Mouse (Mus musculus): ENCODE data around the gene Cntn4. TPM values are rescaled to one million over a fixed set of nuclear protein-coding genes. Genes with fewer than 3 reads are reported as not detected.
A peak's percentile ranks its signal among the peaks of the same experiment; 100 is the strongest.
"Not testable (repeated sequence)": the region's sequence is repeated elsewhere in the genome, so short reads cannot be mapped to it uniquely, and the experiment has no call there.

Cntn4 gene
- total RNA-seq, 2 experiments from 2014 or later, result 60.9 to 64.4 TPM

DNA sequence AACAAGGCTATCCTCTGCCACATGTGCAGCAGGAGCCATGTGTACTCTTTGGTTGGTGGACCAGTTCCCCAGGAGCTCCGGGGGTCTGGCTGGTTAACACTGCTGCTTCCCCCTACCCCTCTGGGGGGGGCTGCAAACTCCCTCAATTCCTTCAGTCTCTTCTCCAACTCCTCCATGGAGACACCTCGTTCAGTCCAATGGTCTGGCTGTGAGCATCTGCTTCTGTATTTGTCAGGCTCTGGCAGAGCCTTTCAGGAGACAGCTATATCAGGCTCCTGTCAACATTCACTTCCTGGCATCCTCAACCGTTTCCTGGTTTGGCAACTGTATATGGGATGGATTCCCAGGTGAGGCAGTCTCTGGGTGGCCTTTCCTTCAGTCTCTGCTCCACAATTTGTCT, 622.7 kb downstream of the Cntn4 start:
- DNase-seq (ENCODE audit: low spot score in 2 of 2), result no peak

DNA sequence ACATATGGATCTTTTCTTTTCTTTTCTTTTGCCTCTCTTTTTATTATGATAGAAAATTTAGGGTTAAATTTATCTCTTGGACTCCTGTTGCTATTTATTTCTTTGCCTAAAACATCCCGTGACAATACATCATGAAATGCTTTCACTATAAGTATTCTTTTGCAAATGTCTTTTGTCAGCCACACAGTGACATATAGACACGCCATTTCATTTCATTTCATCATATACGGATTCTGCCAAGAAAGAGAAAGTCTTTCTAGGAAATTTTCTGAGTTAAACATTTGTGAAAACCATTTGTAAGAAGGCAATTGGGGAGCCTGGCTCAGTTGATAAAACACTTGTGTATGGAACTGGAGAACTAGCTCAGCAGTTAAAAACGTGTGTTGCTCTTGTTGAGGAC, 625.0 kb downstream of the Cntn4 start:
- DNase-seq (ENCODE audit: low spot score in 2 of 2), result no peak

DNA sequence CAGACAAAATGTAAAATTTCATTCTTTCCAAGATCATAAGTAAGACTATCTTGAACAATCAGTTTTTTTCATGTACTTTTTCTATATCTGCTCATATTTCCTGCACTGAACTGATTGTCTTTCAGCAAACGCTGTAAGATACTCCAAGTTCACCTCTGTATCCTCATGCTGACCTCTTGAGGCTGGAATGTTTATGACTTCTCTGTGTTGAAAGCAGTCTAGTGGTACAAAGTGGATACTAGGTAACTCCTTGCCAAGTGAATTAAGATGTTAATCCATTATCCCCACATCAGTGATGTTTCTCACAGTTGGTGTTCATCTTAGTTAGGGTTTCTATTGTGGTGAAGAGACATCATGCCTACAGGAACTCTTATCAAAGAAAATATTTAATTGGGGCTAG, 651.5 kb downstream of the Cntn4 start:
- DNase-seq (ENCODE audit: low spot score in 2 of 2), result no peak

DNA sequence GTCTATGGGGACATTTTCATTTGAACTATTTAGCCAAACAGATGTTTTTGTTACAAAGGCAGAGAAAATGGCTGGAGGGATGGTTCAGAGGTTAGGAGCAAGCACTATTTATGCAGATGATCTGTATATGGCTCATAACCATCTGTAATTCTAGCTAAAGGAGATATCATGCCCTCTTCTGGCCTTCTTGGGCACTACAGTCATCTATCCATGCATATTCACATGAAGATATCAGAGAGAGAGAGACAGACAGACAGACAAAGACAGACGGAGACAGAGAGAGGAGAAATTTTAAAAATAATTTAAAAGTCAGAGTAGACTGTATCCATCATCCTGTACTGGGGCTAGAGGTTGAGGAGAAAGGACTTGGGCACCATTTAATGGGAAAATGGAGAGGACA, 652.2 kb downstream of the Cntn4 start:
- DNase-seq (ENCODE audit: low spot score in 2 of 2), result no peak

DNA sequence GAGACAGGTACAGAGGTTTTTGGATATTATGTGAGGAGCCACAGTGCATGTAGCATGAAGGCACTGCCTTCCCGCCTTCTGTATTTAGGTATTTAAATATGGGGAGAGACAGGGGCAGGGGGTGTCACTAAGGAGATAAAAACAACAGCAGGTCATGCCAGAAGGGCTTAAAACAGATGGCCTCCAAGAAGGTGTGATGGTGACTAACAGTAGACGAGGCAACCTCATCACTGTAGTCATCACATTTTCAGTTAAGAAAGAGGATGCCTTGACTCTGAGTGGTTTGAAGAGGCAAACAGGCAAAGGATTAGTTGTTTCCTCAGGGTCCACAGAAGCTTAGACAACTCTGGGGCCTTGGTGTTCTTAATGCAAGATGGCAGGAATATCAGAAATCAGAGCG, 655.0 kb downstream of the Cntn4 start:
- peak in 1 of 2 experiments; percentile 20 for DNase-seq (ENCODE audit: low spot score in 2 of 2)

DNA sequence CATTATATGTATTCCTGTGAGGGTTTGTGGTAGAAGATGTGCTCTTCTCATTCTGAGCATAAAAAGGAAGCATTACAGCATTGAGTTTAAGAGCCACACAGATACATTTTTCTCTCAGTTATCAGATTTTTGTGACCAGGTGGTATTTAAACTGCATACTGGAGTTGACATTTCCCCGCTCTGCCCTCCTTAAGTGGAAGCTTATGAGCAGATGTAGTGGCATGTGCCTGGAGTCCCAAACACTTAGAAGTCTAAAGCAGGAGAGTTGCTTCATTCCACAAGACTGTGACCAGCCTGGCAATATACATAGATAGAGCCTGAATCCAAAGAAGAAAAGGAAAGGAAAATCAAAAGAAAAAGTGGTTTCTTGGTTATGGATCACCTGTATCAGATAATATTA, 655.5 kb downstream of the Cntn4 start:
- no peak for DNase-seq (ENCODE audit: low spot score in 2 of 2)

DNA sequence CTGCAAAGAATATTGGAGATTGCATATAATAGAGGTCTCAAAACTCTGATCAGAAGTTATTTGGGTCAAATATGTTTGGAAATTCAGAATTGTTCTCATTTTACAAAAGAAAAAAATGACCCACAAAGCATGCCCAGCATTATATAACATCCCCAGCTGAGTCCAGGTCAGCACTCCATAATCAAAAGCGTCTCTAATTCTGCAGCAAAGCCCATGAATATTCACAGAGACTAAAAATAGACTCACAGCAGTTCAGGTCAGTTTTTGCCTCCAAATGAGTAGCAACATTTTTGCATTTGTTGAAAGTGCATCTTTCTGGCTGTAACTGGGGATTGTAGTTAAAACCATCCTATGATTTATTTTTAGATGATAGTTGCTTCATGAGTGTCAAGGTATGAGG, 657.6 kb downstream of the Cntn4 start:
- no peak for DNase-seq (ENCODE audit: low spot score in 2 of 2)

DNA sequence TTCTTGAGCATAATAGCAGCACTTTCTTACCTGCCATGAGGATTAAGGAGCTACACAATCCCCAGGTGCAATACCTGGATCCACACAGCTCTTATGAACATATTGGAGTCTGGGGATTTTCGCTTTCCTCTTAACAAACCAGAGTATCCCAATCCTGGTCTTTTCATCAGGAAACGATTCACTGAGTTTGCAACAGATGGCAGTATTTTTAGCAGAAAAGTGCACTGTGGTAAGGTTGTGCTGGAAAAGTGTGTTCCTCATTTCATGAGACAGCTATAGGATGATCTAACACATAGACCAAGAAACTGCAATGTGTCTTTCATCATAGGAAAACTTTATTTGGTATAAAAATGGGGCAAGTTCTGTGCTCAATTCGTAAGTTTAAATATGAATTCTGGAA, 659.3 kb downstream of the Cntn4 start:
- no peak for DNase-seq (ENCODE audit: low spot score in 2 of 2)

DNA sequence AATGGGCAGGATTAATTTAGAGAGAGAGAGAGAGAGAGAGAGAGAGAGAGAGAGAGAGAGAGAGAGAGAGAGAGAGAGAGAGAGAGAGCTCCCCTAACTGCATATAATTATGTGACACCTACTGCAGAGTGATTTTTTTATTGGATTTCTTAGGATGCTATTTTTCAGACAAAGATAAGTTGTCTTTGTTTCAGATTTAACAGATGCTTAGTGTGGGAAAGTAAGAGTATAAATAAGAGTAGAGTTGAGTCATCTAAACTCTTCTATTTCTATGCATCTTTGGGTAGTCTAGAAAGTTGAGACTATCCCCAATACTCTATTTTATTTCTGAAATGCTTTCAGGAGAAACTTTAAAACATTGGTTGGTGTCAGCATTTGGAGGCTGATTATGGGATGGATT, 660.4 kb downstream of the Cntn4 start:
- DNase-seq (ENCODE audit: low spot score in 2 of 2), result no peak

DNA sequence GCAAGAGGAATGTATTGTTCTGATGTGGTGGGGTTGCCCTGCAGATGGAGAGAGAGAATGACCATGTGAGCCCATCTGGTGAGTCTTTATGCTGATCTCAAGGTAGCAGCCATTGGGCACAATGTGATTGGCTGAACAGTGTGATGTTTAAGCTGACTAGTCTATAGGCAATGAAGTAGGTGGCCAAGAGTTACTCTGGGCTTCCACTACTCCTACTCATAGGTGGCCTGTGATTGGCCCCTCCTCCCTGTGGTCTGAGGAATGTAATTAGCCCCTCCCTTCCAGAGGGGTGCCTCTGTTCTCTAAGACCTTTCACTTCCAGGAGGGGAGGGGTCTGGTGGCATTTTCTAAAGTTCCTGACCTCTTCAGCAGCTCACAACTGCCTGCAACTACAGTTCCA, 663.7 kb downstream of the Cntn4 start:
- no peak for DNase-seq (ENCODE audit: low spot score in 2 of 2)

DNA sequence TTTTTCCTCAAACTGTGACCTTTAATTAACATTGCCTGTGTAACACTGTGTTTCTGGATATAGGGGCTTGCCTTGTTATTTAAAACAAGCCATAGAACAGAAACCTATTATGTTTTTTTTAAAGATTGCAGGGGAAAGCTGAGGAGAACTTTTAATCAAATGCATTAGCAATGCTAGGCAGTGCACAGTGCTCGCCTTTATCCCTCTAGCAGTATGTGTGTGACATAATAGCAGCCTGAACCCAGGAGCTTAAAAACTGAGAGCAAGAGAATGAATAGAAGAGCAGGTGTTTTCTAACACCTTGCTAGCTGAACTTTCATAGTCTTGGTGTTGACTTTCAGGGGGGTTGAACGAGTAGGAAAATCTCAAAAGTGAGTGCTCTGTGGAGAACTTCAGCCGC, 672.6 kb downstream of the Cntn4 start:
- DNase-seq (ENCODE audit: low spot score in 2 of 2), result no peak

DNA sequence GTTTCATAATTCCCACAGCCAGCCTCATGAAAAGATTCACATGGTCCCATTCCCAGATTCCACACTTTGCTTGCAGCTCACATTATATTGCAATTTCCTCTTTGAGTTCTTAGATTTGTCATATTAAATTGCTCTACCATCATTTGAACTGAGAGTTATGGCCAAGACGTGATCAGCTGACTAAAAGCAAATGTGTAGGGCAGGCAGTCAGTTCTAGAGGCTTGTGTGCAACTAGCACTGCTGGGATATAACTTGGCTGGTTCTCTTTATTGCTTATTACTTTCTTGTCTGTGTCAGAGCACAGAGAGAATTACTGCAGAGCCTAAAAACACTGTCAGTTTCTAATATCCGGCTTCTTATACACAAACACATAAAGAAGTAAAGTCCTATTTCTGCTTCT, 673.9 kb downstream of the Cntn4 start:
- DNase-seq (ENCODE audit: low spot score in 2 of 2), result no peak

DNA sequence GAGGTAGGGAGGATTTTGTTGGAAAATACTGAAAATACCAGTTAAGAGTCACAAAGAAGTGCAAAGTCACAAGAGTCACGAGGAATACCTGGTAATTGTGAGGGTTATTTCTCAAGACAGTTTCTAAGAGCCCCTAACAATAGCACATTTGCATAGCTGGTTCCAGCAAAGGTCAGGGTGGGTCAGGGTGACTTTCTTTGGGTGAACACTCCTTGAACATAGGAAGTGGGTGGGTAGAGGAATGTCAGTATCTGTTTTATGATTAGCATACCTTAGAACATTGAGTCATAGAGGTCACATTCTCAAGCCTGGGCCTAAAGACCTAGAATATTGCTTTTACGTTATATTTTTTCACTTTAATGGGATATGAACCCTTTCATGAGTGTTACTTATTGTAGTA, 681.3 kb downstream of the Cntn4 start:
- not testable (repeated sequence) for DNase-seq (ENCODE audit: low spot score in 2 of 2)

DNA sequence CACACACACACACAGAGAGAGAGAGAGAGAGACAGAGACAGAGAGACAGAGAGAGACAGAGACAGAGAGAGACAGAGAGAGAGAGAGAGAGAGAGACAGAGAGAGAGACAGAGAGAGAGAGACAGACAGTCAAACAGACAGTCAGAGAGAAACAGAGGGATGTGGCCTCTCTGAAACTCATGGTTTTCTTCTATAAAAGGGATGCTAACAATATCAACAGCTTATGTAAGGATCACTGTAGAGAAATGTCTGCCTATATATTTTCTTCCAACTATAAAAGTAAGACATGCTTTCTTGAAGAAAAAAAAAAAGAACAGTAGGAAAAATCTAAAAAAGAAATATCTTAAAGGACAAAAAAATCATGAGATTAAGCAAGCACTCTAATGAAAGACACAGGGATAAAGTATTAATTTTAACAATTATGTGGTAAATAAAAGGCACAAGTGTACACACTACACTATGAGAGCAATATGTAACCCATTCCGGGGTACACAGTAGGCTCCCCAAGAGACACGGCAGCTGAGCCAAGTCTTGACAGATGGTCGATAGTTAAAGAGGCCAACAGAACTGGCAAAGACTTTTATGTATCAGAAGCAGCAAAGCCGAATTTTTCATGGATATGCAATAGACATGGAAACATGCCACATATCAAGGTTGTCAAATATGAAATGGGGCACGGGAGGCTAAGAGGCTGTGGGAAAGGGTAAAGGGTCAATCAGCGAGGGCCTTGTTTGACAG, 704.0 kb downstream of the Cntn4 start:
- peak; percentile 18 to 35 for DNase-seq (ENCODE audit: low spot score in 2 of 2)

DNA sequence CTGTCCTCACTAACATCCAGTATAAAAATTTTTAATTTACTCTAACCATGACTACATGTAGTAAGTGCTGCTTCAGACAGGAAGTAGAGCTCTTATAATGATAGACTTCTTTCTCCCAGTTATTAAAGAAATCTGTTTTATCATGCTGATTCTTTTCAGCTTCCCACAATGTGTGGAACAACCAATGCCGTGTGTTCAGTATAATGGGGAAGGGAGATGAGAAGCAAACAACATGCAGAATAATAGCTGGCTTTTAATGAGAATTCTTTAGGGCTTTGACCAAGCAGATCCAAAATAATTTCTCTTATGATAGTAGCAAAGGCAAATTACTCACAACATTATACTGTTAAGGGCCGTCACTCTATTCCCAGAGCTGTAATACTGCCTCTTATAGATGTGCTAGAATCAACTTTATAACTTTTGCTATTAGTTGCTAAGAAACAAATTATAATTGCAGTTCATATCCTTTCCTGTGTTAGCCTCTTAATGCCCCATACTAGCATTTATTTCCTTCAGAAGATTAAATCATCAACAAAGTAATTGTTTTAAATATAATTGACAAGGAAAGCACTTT, 710.5 kb downstream of the Cntn4 start:
- no peak for DNase-seq (ENCODE audit: low spot score in 2 of 2)

DNA sequence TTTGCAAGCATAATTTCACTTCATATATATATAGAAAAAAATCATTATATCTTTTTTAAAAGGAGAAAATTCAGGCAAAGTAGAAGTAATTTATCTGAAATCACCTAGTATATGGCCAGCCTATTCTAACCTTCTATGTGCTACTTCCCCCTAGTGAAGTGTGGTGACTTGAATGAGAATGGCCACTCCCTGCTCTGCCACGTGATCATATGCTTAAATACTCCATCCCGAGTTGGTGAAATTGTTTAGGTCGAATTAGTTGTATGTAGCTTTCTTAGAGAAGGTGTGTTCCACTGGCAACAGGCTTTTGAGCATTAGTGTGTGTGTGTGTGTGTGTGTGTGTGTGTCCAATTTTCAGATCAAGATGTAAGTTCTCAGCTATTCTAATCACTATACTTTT, 730.6 kb downstream of the Cntn4 start:
- DNase-seq (ENCODE audit: low spot score in 2 of 2), result no peak

DNA sequence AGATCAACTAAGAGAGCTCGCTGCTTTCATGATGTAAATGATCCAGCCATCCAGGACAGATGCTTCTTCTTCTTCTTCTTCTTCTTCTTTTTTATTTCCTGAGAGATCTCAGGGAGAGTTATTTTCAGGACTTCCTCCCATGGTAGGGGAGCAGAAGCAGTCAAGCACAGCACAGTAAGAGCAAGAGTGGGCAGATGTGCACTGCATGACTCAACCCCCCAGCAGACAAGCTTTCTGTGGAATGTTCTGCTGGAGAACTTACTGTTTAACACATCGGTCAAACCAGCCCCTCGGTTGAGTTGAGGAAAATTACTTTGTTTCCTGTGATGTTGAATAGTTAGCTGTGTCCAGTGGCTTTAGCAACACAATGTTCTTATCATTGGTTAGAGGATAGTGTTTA, 731.2 kb downstream of the Cntn4 start:
- peak; percentile 22 to 43 for DNase-seq (ENCODE audit: low spot score in 2 of 2)

DNA sequence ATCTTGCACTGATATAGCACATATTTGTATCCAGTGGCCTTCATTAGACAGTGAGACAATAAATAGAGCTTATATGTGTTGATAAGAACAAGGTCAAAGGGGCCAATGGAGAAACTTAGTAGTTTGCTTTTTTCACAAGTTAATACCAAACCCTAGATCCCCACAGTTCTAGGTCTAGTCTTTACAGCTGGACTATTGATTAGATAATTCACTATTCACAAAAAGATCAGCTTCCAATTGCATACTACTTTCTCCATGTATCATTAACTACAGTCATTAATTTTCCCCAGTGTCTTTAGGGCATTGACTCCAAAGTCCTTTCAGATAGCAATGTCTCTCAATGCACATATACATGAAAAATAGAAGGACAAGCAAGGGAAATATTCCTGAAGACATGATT, 745.5 kb downstream of the Cntn4 start:
- no peak for DNase-seq (ENCODE audit: low spot score in 2 of 2)

DNA sequence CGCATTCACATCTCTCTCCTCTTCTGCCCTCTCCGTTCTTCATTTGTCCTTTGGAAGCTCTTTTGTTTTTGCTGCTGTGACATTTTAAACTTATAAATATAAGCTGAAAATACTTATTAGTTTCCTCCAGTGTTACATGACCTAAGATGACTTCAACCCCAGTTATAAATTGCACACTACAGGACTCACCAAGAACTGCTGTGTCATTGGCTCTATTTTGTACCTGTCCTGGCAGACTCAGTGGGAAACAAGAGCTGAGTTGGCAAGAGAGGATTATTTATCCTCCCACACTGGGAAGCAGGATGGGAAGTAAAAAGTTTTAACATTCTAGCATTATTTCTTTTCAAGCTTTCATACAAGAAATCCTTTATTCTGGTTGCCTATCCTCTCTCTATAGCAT, 746.0 kb downstream of the Cntn4 start:
- no peak for DNase-seq (ENCODE audit: low spot score in 2 of 2)

DNA sequence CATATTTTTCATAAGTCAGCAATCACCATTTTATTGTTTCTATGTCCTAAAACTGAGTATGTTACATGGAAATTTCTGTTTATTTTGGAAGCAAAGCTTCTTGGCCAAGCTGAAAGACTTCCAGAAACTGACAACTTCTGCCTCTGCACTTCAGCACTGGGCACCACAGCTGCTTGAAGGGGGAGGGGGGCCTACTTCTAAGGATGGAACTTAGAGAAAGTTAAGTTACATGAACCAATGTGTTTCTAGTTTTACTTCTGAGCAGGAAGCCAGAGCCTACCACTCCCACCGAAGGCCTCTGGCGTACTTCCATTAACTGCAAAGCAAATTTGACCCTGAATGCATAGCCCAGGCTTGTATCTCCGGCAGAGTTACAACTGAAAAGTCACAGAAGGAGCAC, 749.2 kb downstream of the Cntn4 start:
- DNase-seq (ENCODE audit: low spot score in 2 of 2), result no peak

DNA sequence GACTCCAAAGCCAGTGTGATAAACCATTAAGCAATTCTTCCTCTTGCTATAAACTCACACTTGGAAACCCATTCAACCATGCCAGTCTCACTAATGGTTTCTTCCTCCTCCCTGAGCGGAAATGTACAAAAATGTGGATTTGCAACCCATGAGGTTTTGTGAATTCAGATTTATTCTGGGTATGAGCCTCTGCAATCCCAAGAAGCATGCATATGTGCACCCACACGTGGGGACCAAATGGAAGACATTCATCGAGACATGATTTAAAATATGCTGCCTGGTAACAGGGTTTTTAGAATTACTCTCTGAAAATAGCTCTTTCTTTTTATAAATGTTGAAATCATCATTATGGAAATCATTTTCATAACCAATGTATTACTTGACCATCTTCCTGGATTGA, 754.0 kb downstream of the Cntn4 start:
- DNase-seq (ENCODE audit: low spot score in 2 of 2), result peak; percentile 29 to 45

DNA sequence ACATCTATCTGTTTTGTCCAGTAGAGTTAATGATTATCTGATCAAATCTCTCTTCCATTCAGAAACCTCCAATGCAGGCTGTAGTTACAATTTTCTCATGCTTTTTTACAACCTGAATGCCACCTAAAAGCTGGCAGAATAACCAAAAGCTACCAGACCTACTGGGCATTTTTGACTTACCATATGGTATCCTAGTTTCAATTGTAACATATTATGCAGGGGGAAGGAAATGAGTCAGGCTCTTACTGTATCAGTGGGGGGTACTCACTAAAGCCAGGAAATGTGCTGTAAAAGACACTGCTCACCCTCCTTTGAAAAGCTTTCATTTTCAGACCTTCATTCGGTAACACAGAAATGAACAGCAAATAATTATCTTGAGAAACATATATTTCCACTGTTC, 763.3 kb downstream of the Cntn4 start:
- DNase-seq (ENCODE audit: low spot score in 2 of 2), result no peak

DNA sequence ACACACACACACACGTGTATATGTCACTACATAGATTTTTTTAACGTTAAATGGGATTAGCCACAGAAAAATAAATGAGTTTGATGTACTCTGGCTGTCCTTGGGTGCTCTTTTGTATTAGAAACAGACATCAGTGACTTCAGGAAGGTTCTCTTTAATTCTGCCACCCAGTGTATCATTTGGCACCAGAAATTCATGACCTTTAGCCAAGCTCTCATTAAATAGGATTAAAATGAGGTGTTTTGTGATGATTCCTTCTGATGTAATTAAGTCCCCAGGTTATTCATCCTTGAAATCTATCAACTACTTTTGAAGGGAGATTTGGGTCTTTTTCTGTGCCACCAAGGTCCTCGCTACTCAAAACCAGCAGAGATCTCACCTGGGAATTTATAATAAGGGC, 763.8 kb downstream of the Cntn4 start:
- DNase-seq (ENCODE audit: low spot score in 2 of 2), result no peak
